Mouse (Mus musculus) gastrocnemius, postnatal 4 days (tissue): ENCODE measurements around the gene Erp29. TPM values are rescaled to one million over a fixed set of nuclear protein-coding genes. Genes with fewer than 3 reads are reported as not detected.

ENCODE experiments used
- DNase-seq, 2 experiments: peaks; one replicate each; pipeline ENCODE4 v3.0.0; 2021 to 2022; ENCODE audit warnings: low spot score in 2 of 2, mixed read lengths in 2 of 2
- total RNA-seq, 2 experiments: library from RNA; stranded (reverse); gene quantifications; 2 replicates each; pipeline ENCODE4 v1.2.3; 2021

Gene Erp29
- total RNA-seq, 2 experiments from 2014 or later, result 97.7 to 115 TPM

GRCm38 (mm10) chr5:121451203-121451602 is 1.1 kb downstream of the Erp29 start:
- DNase-seq, result no peak

GRCm38 (mm10) chr5:121450476-121450875 is 1.8 kb downstream of the Erp29 start:
- no peak for DNase-seq

GRCm38 (mm10) chr5:121449976-121450375 is 2.3 kb downstream of the Erp29 start:
- DNase-seq, result peak in 1 of 2 experiments; percentile 65

GRCm38 (mm10) chr5:121448450-121448849 is 3.9 kb downstream of the Erp29 start:
- DNase-seq, result no peak

GRCm38 (mm10) chr5:121444870-121445269 is 7.4 kb downstream of the Erp29 start:
- DNase-seq, result no peak

- peak in 1 of 2 experiments; percentile 34 for DNase-seq
These were observed 8.8 kb downstream of the Erp29 start for GRCm38 (mm10) chr5:121443548-121443947.

- DNase-seq, result no peak
These were observed 13.6 kb downstream of the Erp29 start for GRCm38 (mm10) chr5:121438756-121439155.

GRCm38 (mm10) chr5:121438131-121438530 is 14.2 kb downstream of the Erp29 start:
- no peak for DNase-seq

- DNase-seq, result no peak
These were observed 23.4 kb downstream of the Erp29 start for GRCm38 (mm10) chr5:121428954-121429353.

- DNase-seq, result no peak
These were observed 29.0 kb downstream of the Erp29 start for GRCm38 (mm10) chr5:121423297-121423696.

GRCm38 (mm10) chr5:121422787-121423186 is 29.5 kb downstream of the Erp29 start:
- DNase-seq, result no peak

GRCm38 (mm10) chr5:121420721-121421120 is 31.6 kb downstream of the Erp29 start:
- DNase-seq, result no peak

- DNase-seq, result no peak
These were observed 41.3 kb downstream of the Erp29 start for GRCm38 (mm10) chr5:121410975-121411374.

- no peak for DNase-seq
These were observed 44.5 kb downstream of the Erp29 start for GRCm38 (mm10) chr5:121407856-121408255.

- DNase-seq, result no peak
These were observed 51.5 kb downstream of the Erp29 start for GRCm38 (mm10) chr5:121400849-121401248.

- DNase-seq, result no peak
These were observed 52.2 kb downstream of the Erp29 start for GRCm38 (mm10) chr5:121400064-121400463.

GRCm38 (mm10) chr5:121399540-121399939 is 52.8 kb downstream of the Erp29 start:
- no peak for DNase-seq

- no peak for DNase-seq
These were observed 53.3 kb downstream of the Erp29 start for GRCm38 (mm10) chr5:121398965-121399462.

GRCm38 (mm10) chr5:121398146-121398964 is 54.0 kb downstream of the Erp29 start:
- no peak for DNase-seq

GRCm38 (mm10) chr5:121397187-121398145 is 54.8 kb downstream of the Erp29 start, which contains the start of gene Naa25:
TSS of gene Naa25 (plus strand) at chr5:121397936.
- DNase-seq, result peak; percentile 94 to 97

GRCm38 (mm10) chr5:121395621-121396020 is 56.7 kb downstream of the Erp29 start:
- no peak for DNase-seq

- no peak for DNase-seq
These were observed 58.9 kb downstream of the Erp29 start for GRCm38 (mm10) chr5:121393402-121393801.
